Mouse (Mus musculus) ES-Bruce4 (cell line): ENCODE measurements around the gene Scp2.

ENCODE experiments used
- CTCF ChIP-seq: IDR thresholded peaks from one replicate; pipeline ENCODE4 v1.8.1; 2011; ENCODE audit warnings: low read depth, low read length
- EP300 ChIP-seq: IDR thresholded peaks from 2 replicates; pipeline ENCODE4 v1.6.1; 2011; ENCODE audit warnings: low read depth, low read length; ENCODE audit not compliant: insufficient read depth
- POLR2A ChIP-seq: IDR thresholded peaks from one replicate; pipeline ENCODE4 v1.8.1; 2011; ENCODE audit warnings: low read length; ENCODE audit not compliant: insufficient read depth

- TF ChIP-seq POLR2A, result no peak
- no peak for TF ChIP-seq CTCF
- TF ChIP-seq EP300, result no peak
Observed at GRCm38 (mm10) chr4:108079762-108080161, 65.0 kb downstream of the Scp2 start.
